Mouse (Mus musculus) intestine, postnatal 0 days (tissue): Measurements from ENCODE around the gene Slc25a12. TPM values are rescaled to one million over a fixed set of nuclear protein-coding genes. Genes with fewer than 3 reads are reported as not detected.
"Not testable (repeated sequence)": the region's sequence is repeated elsewhere in the genome, so short reads cannot be mapped to it uniquely, and the experiment has no call there.

ENCODE experiments used
- ATAC-seq: fragments of 200-750 bp; cut with Nextera tagmentation; 2 replicates; pipeline ENCODE4 v1.8.0; 2017; ENCODE audit warnings: mild to moderate bottlenecking, moderate TSS enrichment, moderate library complexity
- H3K27ac ChIP-seq: fragments of 300-500 bp; sonication (generic); 2 replicates; pipeline ENCODE4 v1.5.1; 2014; ENCODE audit warnings: mild to moderate bottlenecking, low read depth, low read length, moderate library complexity
- H3K27me3 ChIP-seq: fragments of 300-500 bp; sonication (generic); replicated peaks from 2 replicates; pipeline ENCODE4 v1.6.1; 2014; ENCODE audit warnings: low read length, mixed read lengths; ENCODE audit not compliant: control insufficient read depth, insufficient read depth
- H3K36me3 ChIP-seq: fragments of 300-500 bp; sonication (generic); 2 replicates; pipeline ENCODE4 v1.6.1; 2014; ENCODE audit warnings: mild to moderate bottlenecking, moderate library complexity; ENCODE audit not compliant: control insufficient read depth, insufficient read depth
- H3K4me1 ChIP-seq: fragments of 300-500 bp; sonication (generic); replicated peaks from 2 replicates; pipeline ENCODE4 v1.6.1; 2014; ENCODE audit warnings: antibody characterized with exemption, low read length, mixed read lengths; ENCODE audit not compliant: control insufficient read depth, insufficient read depth
- H3K4me2 ChIP-seq: fragments of 300-500 bp; sonication (generic); replicated peaks from 2 replicates; pipeline ENCODE4 v1.6.1; 2014; ENCODE audit warnings: low read depth, mild to moderate bottlenecking, moderate library complexity
- H3K4me3 ChIP-seq: fragments of 300-500 bp; sonication (generic); 2 replicates; pipeline ENCODE4 v1.5.1; 2014; ENCODE audit warnings: low read depth, low read length
- H3K9ac ChIP-seq: fragments of 300-500 bp; sonication (generic); 2 replicates; pipeline ENCODE4 v1.6.1; 2014; ENCODE audit warnings: mild to moderate bottlenecking, low read depth, low read length
- H3K9me3 ChIP-seq: fragments of 300-500 bp; sonication (generic); 2 replicates; pipeline ENCODE4 v1.6.1; 2016; ENCODE audit warnings: mixed run types; ENCODE audit not compliant: control insufficient read depth
- CTCF ChIP-seq: sonication (generic); IDR thresholded peaks from 2 replicates; pipeline ENCODE4 v1.5.1; 2016; ENCODE audit warnings: low read depth, mild to moderate bottlenecking, control low read depth, antibody characterized with exemption, moderate library complexity
- WGBS: fragments of 180-500 bp; shearing (Covaris S2); extraction: QIAGEN DNeasy Blood & Tissue Kit; methylation state at CpG from one replicate; pipeline ENCODE4 v1.1.7; 2014; 5-methylcytosine and 5-hydroxymethylcytosine counted together
- polyA plus RNA-seq: library from polyadenylated mRNA; unstranded; fragments of >200 nt; fragmentation: Nextera tagmentation; extraction: Ambion mirVana; gene quantifications from 2 replicates; pipeline ENCODE4 v1.2.1, GENCODE M21; 2015

Gene Slc25a12
- polyA plus RNA-seq, 1 experiment from 2014 or later, result 14.9 TPM

- 64% methylated on average over 4 of the region's 4 CpGs for WGBS
- ATAC-seq, result no peak
These were observed 14.4 kb upstream of the Slc25a12 start for GRCm38 (mm10) chr2:71381962-71382361.

GRCm38 (mm10) chr2:71377426-71377825 is 9.9 kb upstream of the Slc25a12 start:
- H3K9ac ChIP-seq, result no peak overlapping the region
- TF ChIP-seq CTCF, result no peak
- H3K4me2 ChIP-seq, result no peak overlapping the region
- no peaks in the 10 kb centered on the region for H3K4me1 ChIP-seq
- H3K27ac ChIP-seq, result no peak overlapping the region
- WGBS, result 86% methylated on average over 5 of the region's 5 CpGs
- H3K9me3 ChIP-seq, result no peaks in the 10 kb centered on the region
- H3K27me3 ChIP-seq, result no peaks in the 10 kb centered on the region
- ATAC-seq, result no peak
- no peak overlapping the region for H3K4me3 ChIP-seq
- H3K36me3 ChIP-seq, result no peaks in the 10 kb centered on the region

More at GRCm38 (mm10) chr2:71381962-71382361, 14.4 kb upstream of the Slc25a12 start:
- TF ChIP-seq CTCF, result no peak
- no peaks in the 10 kb centered on the region for H3K4me1 ChIP-seq
- no peak overlapping the region for H3K4me2 ChIP-seq
- no peak overlapping the region for H3K27ac ChIP-seq
- H3K27me3 ChIP-seq, result no peaks in the 10 kb centered on the region
- H3K9ac ChIP-seq, result no peak overlapping the region
- no peaks in the 10 kb centered on the region for H3K9me3 ChIP-seq
- no peaks in the 10 kb centered on the region for H3K36me3 ChIP-seq
- H3K4me3 ChIP-seq, result no peak overlapping the region

GRCm38 (mm10) chr2:71376433-71376906 is 8.9 kb upstream of the Slc25a12 start:
- H3K9me3 ChIP-seq, result no peaks in the 10 kb centered on the region
- peak overlapping the region; percentile 39 for H3K4me2 ChIP-seq
- ATAC-seq, result peak; percentile 43
- H3K36me3 ChIP-seq, result no peaks in the 10 kb centered on the region
- no peaks in the 10 kb centered on the region for H3K4me1 ChIP-seq
- H3K9ac ChIP-seq, result no peak overlapping the region
- TF ChIP-seq CTCF, result no peak
- no peaks in the 10 kb centered on the region for H3K27me3 ChIP-seq
- no peak overlapping the region for H3K27ac ChIP-seq
- no peak overlapping the region for H3K4me3 ChIP-seq
- 26% methylated on average over 11 of the region's 11 CpGs for WGBS

GRCm38 (mm10) chr2:71374275-71375155 is 7.0 kb upstream of the Slc25a12 start:
- Histone ChIP-seq H3K36me3 (no peaks in the 10 kb centered on the region), H3K4me2 (no peak overlapping the region), H3K9ac (no peak overlapping the region), H3K27ac (no peak overlapping the region), H3K4me1 (no peaks in the 10 kb centered on the region), H3K27me3 (no peaks in the 10 kb centered on the region), H3K4me3 (no peak overlapping the region), H3K9me3 (no peaks in the 10 kb centered on the region)
- WGBS, result 50% methylated on average over 8 of the region's 8 CpGs
- ATAC-seq, result no peak
- no peak for TF ChIP-seq CTCF

- not testable (repeated sequence) for H3K4me1 ChIP-seq, H3K27ac ChIP-seq, H3K4me2 ChIP-seq, ATAC-seq, H3K9me3 ChIP-seq, H3K27me3 ChIP-seq, H3K9ac ChIP-seq, H3K36me3 ChIP-seq, H3K4me3 ChIP-seq
- 93% methylated on average over 4 of the region's 4 CpGs for WGBS
These were observed 4.7 kb upstream of the Slc25a12 start for GRCm38 (mm10) chr2:71372261-71372660.

- ATAC-seq, result no peak
- Histone ChIP-seq H3K4me2 (no peak overlapping the region), H3K36me3 (no peaks in the 10 kb centered on the region), H3K27ac (no peak overlapping the region), H3K4me3 (no peak overlapping the region), H3K9me3 (no peaks in the 10 kb centered on the region), H3K9ac (no peak overlapping the region), H3K4me1 (no peaks in the 10 kb centered on the region; the same call in 1 of the 2 replicates), H3K27me3 (no peaks in the 10 kb centered on the region)
- TF ChIP-seq CTCF, result no peak
- 68% methylated on average over 5 of the region's 5 CpGs for WGBS
These were observed 4.2 kb upstream of the Slc25a12 start for GRCm38 (mm10) chr2:71371790-71372189.
